Mouse (Mus musculus) gastrocnemius, postnatal 4 days (tissue): ENCODE measurements around the gene 5430427O19Rik. TPM values are rescaled to one million over a fixed set of nuclear protein-coding genes. Genes with fewer than 3 reads are reported as not detected.

Experiments
- total RNA-seq, 2 experiments: library from RNA; stranded (reverse); gene quantifications; 2 replicates each; pipeline ENCODE4 v1.2.3; 2021

The 5430427O19Rik gene
- total RNA-seq, 2 experiments from 2014 or later = 0.12 to 0.16 TPM

Other genes with a start within 250 kb of the 5430427O19Rik start
- gene Gk, start 93.5 kb upstream of the 5430427O19Rik start, total RNA-seq = 1 to 10 TPM; 8.0 TPM
- gene Samt3, start 173.8 kb downstream of the 5430427O19Rik start, total RNA-seq = not detected